Mouse (Mus musculus): ENCODE measurements around the gene Usp3. TPM values are rescaled to one million over a fixed set of nuclear protein-coding genes. Genes with fewer than 3 reads are reported as not detected.

Usp3 gene
- 10.4 and 10.5 TPM in 2 replicates for polyA plus RNA-seq (2012; rRNA removed)

GRCm38 (mm10) chr9:66592708-66593612 lies at the start of gene Usp3:
Gene Usp3, minus strand, starts transcription at chr9:66593142.

GRCm38 (mm10) chr9:66514256-66514770 lies 78.6 kb downstream of the Usp3 start, which contains the start of gene Fbxl22:
Gene Fbxl22, minus strand, starts transcription at chr9:66514593.

Other genes starting within 250 kb of the Usp3 start
- 3.2 and 4.5 TPM in 2 replicates for gene Herc1, start 242.7 kb downstream of the Usp3 start, polyA plus RNA-seq (2012; rRNA removed)
- gene Fbxl22, start 78.5 kb downstream of the Usp3 start, polyA plus RNA-seq (2012; rRNA removed): 28.1 and 73.4 TPM in 2 replicates
- gene Car12, start 120.5 kb upstream of the Usp3 start, polyA plus RNA-seq (2012; rRNA removed): 11.9 and 43.5 TPM in 2 replicates
- 1.6 and 1.8 TPM in 2 replicates for gene Aph1b, start 202.3 kb upstream of the Usp3 start, polyA plus RNA-seq (2012; rRNA removed)
- gene Gm10647, start 203.9 kb upstream of the Usp3 start, polyA plus RNA-seq (2012; rRNA removed): not detected in 2 replicates
- 0.42 and 0.66 TPM in 2 replicates for gene Aph1c, start 241.6 kb upstream of the Usp3 start, polyA plus RNA-seq (2012; rRNA removed)